Mouse (Mus musculus): ENCODE data around the gene Sulf2.

- TF ChIP-seq POLR2A (IDR thresholded peaks at IDR 0.05; ENCODE audit: control insufficient read depth, low read depth, low read length) (no peak), CTCF (IDR thresholded peaks at IDR 0.05; ENCODE audit: control insufficient read depth, insufficient read depth, insufficient replicate concordance, low read depth, low read length) (peak; percentile 74)
Observed at GRCm38 (mm10) chr2:166108326-166108725, 47.1 kb downstream of the Sulf2 start.
